Mouse (Mus musculus): Measurements from ENCODE around the gene Gpc5.

The Gpc5 gene

DNA sequence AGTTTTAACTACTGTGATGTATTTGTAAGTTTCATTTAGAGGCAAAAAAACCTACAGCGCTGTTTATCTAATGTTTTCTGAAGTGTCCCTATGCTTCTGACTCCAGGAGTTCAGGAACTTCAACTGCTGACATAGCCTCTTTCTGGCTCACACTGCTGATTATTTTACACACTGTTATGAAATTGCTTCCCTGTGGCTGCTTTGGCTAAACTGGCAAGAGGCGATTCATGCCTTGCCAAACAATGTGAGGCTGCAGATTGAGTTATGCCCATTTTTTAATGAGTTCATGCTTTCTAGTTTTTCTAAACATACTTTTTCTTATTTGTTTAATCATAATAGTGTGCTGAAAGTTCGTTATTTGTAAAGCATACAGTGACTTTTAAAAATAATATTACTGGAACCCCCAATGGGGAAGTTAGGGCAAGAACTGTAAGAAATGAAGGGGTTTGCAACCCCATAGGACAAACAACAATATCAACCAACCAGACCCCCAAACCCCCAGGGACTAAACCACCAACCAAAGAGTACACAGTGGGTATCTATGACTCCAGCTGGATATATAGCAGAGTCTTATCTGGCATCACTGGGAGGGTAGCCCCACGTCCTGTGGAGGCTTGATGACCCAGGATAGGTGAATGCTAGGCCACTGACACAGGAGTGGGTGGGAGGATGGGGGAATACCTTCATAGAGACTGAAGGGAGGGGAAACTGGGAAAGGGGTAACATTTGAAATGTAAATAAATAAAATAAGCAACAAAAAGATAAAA is 454.7 kb downstream of the Gpc5 start:
- DNase-seq (ENCODE audit: low spot score) = no peak

DNA sequence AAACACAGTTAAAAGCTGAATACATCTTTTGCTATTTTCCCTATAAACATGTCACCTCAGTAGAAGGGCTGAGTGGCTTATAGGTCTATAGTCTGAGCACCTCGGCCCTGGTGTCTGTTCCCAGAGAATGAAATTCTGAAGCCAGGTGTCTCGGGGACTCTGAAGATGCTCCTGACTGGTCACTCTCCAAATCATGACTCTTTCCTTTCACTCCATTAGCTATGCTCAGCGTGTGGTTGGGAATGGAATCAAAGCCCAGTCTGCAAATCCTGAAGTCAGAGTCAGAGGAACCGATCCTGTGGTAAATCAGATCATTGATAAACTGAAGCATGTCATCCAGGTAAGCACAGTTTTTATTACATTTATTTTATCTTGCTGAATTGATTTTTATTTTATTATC is 460.0 kb downstream of the Gpc5 start:
- DNase-seq (ENCODE audit: low spot score) = no peak

DNA sequence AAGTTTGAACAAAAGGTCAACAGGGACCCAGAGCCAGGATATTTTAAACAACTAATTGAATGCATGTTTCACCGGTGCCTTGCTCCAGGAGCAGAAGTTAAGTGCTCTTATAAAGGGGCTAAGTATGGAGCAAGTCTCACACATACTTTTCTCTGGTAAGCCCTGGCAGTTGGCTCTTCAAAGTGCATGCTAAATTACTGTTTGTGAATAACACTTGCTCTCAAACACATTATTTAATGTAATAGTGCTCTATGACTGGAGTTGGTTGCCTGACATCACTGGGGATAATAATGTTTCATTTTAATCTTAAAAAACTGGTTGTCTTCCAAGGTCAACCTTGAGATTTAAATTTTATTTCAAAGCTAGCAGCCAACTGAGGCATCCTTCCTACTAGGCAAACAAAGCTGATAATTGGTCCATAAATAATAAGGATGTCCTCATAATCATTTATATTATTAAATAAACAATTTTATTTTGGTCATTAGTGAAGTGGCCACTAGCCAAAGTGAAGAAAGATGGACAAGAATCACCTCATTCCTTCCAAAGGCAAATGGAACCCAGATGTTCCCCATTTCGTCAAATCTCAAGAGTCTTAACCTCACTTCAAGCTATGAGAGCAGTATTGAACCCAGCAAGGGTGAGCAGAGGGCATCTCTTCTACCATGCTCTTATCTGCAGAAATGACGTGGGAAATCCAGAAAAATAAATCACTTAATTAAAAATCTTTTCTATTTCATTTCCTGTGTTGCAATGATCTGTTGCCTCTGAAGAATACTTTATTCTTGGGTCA is 488.6 kb downstream of the Gpc5 start:
- no peak for DNase-seq (ENCODE audit: low spot score)

DNA sequence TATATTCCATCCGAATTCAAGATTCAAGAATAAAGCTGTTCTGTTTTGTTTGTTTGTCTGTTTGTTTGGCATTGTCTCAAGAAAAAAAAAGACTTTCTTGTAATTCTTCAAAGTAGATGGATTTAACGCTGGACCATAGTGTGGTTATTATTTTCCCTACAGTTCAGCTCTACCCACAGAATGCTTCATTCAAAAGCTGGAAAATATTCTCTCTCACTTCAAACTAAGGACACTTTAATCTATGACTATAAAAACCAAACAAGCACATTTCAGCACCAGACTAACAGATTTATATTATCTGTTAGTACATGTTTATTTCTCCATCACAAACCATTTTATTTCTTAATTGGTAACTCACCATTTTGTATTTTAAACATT is 489.2 kb downstream of the Gpc5 start:
- DNase-seq (ENCODE audit: low spot score) = no peak

DNA sequence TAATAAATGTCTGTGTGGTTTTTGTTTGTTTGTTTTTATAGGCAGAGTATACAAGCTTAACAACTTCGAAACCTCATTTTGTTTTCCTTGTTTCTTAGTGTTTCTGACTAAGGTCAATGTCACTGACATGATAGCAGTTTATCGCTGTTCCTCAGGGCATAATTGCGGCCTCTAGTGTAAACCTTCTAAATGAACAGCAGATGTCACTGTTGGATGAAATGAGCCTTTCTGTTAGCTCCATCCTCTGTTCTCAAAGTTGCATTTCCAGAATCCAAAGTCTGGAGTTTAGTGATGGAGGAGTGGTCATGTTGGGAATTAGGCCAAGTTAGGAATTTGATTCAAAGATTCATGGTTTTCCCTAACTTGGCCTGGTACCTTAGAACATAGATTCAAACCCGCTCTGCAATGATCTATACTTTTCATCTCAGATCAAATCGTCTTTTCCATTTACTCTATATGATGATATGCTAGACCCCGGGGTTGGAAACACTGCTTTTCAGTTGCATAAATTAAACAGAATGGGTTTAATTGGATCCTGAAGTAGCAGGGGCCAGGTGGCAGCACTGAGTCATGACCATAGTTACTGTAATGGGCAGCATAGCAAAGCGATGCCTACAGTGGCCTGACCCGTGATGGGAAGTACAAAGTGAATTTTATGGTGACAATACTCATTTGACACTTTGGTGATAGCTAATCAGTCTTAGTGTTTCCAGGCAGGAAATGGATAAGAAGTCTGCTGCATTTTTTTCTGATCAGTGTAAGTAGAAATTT is 508.4 kb downstream of the Gpc5 start:
- DNase-seq (ENCODE audit: low spot score) = no peak

DNA sequence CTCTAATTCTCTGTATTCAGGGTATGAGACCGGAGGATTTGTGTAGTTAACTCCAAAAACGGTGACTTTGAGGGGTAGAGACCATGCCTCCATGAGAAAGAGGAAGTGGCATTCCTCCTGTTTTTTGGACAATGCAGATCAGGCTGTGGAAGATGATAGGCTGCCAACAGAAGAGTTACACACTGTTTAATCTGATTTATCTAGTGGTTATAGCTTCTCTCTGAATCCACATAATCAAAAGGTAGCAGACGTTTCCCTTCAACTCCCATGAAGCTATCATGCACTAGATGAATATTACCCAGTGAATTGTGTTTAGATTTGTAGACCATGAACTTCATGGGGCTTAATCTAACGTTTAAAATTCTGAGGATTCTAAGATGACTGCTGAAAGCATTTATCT is 522.1 kb downstream of the Gpc5 start:
- DNase-seq (ENCODE audit: low spot score) = no peak

DNA sequence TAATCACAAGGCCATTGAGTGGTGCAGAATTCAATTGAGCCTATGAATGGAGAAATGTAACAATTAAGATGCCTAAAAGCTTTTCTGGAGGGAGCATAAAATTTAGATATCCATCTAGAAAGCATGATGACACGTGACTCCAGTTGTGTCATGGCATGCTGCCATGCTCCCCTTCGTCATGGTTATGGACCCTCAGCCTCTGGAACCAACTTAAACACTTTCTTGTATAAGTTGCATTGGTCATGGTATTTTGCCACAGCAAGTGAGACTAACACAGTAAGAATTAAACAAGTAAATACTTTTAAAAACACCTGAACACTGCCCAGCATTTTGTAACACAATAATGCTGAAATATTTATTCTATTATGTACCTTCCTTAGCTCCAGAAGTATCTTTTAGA is 524.3 kb downstream of the Gpc5 start:
- DNase-seq (ENCODE audit: low spot score) = no peak

DNA sequence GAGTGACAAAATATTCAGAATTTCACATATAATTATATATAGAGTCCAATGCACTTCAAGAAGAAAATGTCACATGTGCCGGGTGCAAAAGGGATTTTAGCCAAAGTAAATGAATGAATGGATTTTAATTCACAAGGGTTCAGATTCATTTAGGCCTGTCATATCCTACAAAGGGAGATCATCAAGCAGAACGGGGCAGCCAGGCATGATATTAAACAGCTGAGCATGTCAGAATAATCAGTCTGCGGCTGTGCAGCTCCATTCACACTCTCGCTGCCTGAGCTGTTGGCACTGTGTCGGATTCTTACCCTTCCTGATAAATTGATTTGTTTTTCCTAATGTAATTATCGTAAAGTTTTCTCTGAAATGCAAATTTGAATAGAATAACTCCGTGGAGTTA is 524.8 kb downstream of the Gpc5 start:
- DNase-seq (ENCODE audit: low spot score) = no peak

DNA sequence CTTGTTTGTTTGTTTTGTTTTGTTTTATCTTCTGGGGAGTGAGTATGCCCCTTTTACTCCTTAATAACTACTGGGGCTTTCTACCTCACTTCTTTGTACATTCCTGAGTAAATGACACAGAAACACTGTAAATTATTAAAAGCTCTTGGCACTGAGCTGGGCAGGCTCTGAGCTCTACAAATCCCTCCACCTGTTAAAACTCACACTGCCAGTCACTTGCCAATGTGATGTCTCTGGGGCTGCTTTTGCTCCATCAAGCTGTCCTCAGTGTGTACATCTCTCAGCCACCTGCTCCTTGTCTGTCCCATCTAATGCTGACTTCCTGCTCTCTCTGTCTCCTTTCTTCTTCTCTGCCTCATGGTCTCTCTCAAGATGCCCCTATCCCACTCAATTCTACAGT is 528.5 kb downstream of the Gpc5 start:
- DNase-seq (ENCODE audit: low spot score) = no peak

DNA sequence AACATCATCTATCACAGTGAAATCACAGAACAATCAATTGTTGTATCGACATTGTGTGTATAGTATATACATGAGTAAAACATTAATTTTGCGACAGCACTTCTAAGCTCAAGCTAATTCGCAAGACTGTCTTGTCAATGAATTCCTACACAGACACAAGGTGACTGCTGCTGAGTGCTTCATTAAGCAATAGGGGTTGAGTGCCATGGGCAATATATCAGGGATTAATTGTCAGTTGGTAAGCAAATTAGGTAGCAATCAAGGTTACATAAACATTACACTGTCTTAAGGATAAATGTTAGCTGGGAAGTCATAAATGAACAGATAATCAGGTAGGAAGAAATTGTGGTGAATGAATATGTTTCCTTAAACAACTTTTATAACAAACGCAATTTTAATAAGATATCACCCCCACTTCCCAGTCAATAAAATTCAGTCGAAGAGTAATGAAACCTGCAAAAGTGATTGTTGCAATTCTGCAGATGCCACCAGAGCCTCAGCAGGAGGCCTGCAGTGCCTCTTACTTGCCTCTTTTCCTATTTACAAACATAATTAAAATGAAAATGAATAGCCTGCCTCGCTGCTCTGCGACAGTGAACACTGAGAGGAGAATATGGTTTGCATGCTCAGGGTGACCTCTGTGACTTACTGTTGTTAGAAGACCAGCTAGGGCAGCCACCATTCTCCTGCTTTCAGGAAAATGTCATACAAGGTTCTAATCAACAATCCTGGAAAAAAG is 539.3 kb downstream of the Gpc5 start:
- DNase-seq (ENCODE audit: low spot score) = no peak

DNA sequence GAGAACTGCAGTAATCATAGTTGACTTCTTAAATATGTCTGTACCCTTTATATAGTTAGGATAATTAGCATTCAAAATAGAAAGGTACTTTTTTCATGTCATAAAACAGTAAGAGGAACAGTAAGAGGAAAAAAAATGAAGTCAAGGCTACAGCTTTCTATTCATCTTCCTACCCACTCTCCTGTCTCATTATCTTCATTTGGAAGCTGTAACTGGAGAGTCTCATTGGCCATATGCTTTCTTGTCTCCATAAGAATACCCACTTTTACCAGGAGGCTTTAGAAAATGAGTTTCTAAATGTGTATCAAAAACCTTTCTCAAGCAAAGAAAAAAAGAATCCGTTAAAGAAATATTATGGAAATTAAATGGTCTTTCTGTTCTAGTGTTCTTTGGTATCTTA is 541.3 kb downstream of the Gpc5 start:
- DNase-seq (ENCODE audit: low spot score) = no peak

DNA sequence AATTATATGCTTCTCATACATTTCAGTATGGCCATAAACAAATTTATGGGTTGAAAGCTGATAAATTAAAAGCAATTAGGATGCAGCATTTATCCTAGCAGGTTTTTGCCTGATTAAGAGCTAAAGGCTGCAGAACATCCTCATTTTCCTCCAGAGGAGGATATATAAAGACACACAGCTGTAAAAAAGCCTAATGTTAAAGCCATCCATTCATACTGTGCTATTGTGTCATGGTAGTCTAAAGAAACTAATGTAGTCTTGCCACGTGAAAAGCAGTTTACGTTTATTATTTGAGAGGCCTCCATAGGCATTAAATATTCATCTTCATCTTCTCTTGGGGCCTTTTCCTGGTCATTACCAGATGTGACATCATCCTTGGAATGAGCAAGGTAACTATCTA is 587.9 kb downstream of the Gpc5 start:
- no peak for DNase-seq (ENCODE audit: low spot score)

DNA sequence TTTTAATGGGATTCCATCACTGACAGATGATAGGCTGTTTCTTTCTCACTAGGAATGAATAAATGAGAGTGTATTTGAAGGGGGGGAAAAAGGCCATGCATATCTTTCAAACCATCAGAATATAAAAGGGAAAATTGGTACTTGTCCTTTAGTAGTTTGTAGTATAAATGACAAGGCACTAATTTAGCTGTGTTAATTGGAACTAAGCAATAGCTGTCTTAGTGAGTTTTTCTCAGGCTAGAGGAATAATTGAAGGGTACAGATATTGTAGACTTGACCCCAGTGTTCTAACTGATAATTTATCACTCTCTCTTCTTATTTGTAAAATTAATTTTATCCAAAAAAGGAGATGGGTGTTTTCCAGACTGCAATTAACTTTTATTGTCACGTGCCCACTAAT is 654.0 kb downstream of the Gpc5 start:
- no peak for DNase-seq (ENCODE audit: low spot score)

DNA sequence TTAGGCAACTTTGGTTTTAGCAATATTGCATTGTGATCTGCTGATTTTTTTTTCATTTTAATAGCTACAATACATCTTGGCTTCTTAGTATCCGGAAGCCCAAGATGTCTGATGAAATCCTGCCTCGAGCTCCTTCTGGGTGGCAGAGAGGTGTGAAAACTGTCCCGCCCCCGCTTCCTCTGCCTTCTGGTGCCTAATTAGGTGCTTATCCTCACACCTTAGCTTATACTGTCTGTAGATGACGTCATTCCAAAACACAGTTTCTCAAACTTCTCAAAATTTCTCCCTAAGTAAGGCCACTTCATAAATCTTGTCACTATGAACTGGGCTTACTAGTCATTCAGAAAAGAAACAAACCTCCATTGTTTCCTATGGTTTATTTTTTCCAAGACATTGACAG is 668.2 kb downstream of the Gpc5 start:
- no peak for DNase-seq (ENCODE audit: low spot score)

DNA sequence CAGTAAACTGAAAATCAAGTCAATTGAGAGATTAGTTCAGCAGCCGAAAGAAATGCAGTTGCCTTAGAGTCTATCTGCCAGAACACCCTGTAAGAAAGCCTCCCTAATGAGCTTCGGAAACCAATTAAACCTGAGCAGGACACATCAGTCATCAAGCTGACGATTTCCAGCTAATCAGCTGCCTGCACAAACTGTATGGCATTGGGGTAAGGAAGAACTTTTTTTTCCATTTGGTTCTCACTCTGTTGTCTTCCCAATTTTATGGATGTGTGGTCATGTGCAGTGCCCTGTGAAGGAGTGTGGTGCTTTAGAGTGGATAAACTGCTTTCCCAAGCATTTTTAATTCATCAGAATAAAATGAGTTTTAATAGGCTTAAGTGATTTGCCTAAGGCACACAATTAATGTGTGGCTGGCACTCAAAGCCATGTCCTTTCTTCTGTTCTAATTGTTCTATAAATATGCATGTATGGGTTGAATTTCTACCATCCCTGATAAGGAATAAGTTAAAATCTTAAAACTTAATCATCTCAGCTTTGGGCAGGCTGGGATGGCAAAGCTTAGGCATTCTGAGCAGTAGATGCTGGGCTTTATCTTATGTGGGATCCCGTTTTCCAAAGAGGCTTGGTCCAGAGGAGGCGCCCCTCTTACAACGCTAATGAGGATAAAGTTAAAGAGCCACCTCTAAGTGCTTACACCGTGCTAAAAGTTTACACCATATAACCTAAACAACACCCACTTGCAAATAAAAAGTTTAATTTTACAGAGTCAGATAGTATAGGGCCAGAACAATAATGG is 687.6 kb downstream of the Gpc5 start:
- DNase-seq (ENCODE audit: low spot score) = no peak

DNA sequence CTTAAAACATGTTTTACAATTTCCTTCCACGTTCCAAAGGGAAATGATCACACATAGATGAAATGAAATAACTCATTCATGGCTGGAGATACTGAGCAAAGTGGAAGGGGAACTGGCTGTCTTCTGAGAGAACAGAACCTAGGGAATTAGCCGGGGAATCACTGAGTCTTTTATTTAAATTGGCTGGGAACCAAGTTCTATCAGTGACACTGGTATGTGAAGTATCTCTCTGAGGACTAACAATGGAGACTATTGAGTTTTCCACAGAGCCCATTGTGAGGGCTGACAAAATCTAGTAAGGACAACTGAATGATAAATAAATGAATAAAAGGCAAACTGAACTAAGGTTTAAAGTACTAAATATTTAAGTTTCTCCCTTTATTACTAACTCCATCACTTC is 712.7 kb downstream of the Gpc5 start:
- no peak for DNase-seq (ENCODE audit: low spot score)

DNA sequence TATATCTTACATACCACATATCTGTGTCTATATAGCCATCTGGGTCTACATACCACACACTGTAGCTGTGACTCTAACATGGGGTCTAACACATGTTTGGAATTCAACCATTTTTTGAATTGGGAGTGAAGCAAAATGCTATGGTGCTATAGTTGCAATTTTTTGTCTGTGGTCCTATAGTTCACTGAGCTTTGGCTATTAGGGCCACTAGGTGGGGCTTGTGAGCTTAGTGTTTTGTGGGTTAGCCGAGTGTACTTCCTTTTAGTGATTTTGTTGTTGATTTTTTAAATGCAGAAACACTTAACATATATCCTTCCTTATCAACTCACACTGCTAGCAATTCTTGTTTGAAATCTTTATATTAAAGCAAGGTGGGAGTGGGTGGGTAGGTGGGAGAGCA is 727.0 kb downstream of the Gpc5 start:
- no peak for DNase-seq (ENCODE audit: low spot score)

DNA sequence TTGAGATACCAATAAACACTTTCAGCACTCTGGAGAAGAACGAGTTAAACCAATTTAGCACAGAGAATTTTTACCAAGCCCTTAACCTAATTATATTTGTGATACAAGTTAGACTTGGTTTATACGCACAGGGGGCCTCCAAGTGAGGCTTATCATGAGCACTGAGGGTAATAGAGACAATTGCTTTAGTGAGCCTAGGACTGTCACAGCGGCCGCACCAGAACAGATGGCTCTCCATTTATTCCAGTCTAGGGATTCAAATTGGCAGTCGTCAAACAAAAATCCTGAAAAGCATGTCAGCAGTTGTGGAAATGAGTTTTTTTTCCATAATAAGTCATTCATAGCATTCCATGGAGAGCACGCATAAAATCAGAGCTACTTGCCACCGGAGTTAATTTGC is 729.6 kb downstream of the Gpc5 start:
- no peak for DNase-seq (ENCODE audit: low spot score)

DNA sequence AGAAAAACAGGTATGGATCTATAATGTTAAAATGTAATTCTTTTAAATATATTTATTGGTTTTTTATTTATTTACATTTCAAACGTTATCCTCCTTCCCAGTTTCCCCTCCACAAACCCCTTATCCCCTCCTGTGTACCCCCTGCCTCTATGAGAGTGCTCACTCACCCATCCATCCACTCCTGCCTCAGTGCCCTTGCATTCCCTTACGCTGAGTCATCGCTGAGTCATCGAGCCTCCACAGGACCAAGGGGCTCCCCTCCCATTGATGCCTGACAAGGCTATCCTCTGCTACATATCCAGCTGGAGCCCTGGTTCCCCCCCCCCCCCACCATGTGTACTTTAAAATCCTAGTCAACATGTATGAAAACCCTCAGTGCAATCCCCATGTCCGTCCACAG is 738.5 kb downstream of the Gpc5 start:
- no peak for DNase-seq (ENCODE audit: low spot score)

DNA sequence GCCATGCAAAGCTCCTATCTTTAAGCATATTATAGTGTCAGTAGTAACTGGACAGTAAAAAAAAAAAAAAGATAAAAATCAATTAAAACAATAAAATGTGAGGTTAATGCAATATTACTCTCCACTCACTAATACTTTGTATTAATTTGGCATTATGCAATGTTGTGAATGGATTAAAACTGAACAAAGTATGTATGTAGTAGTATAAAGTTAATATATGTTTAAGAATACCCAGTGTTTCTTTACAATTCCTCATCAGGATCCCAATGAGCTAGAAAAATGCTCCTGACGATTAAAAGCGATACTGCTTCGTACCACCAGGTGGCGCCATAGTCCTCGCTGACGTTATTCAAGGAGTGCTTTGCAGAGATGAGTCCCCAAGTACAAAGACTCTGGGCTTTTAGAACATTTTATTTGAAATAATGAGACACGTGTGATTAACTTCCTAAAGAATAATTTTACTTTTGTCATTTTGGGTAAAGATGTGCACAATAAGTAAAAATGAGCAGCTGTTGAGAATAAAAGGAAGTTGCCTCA is 739.3 kb downstream of the Gpc5 start:
- DNase-seq (ENCODE audit: low spot score) = peak; percentile 33

Data from testis, postnatal 14 days (tissue).